Mouse (Mus musculus) kidney, adult 2 months (tissue): Measurements from ENCODE around the gene Ntrk1.

Experiments
- CTCF ChIP-seq: fragments of 200-500 bp; conservative IDR thresholded peaks from 2 replicates; pipeline ENCODE4 v1.5.1; 2011; ENCODE audit warnings: low read depth, mild to moderate bottlenecking, control low read depth, low read length, moderate library complexity, mixed read lengths; ENCODE audit not compliant: insufficient read depth, insufficient read length
- POLR2A ChIP-seq: fragments of 200-500 bp; IDR thresholded peaks from one replicate; pipeline ENCODE4 v1.6.1; 2011; ENCODE audit warnings: low read depth, low read length, control low read depth

GRCm38 (mm10) chr3:87763683-87764289 is 31.2 kb downstream of the Ntrk1 start:
- TF ChIP-seq CTCF = no peak
- no peak for TF ChIP-seq POLR2A
